Mouse (Mus musculus): ENCODE results near the gene Rras. TPM values are rescaled to one million over a fixed set of nuclear protein-coding genes. Genes with fewer than 3 reads are reported as not detected.

Gene Rras
- polyA plus RNA-seq (2012; rRNA removed), result 15.6 and 17.7 TPM in 2 replicates

DNA sequence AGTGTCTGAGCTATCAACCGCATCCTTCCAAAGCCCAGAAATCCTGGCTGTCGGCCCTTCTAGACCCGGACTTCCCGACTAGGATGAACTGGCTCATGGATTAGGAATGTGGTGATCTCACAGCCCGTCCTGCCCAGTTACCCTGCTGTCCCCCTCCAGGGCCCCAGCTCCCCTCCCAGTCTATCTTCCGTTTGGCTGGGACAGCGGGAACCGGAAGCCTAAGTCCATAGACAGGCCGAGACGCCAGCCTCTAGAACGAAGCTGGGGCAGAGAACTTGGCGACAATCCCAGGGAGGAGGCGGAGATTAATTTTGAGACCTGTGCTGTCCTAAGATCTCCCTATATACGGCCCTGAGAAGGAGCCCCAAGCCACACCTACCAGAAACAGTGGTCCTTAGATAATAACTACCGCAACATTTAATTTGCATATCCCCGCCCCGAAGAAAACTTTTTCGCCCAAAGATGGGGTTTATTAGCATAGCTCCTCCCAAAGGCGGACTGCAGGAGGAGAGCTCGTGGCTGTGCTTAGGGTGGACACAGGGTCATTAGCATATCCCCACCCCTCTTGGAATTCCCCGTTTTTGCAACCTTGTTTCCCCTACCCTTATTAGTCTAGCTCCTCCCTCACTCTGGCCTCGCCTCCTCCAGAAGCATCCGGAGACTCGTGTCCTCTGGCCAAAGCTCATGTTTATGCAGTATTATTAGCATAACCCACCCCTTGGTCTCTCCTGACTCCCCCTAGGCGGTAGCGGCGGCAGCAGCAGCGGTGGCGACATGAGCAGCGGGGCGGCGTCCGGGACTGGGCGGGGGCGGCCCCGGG, at the start of gene Rras:
Gene Rras, plus strand, starts transcription at position 720 of the 820 bp plus-strand sequence.

DNA sequence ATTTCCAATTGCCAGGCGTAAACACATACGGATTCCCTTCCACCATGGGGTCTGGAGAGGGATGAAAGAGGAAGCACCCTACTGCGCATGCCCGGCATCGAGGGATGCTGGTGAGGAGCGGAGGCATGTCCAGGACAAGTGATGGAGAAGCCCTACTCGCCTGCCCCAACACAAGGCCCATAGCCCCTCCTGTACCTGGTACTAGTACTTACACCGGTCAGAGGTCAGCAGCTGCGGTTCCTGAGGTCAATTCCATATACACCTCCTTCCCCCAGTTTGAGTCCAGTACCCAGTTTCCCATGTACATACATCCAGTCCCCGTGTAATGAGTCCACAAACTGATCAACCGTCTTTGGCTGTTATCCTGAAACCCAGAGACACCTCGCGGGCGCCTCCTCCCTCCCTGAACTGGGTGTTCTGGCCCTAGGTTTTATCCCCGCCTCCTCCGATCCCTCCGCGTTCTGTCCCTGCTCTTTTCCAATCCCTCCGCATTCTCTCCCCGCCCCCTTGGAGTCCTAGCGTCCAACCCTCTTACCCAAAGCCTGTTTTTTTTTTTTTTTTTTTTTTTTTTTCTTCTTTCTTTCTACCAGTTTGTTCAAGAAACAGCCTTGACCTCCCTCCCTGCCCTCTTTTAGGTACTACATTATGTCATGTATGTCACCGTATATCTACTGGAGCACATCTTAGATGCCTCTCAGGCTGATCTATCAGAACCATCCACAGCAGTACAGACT, 43.2 kb upstream of the Rras start, which contains the start of gene Cpt1c:
Gene Cpt1c, minus strand, starts transcription at position 469 of the 734 bp plus-strand sequence.

DNA sequence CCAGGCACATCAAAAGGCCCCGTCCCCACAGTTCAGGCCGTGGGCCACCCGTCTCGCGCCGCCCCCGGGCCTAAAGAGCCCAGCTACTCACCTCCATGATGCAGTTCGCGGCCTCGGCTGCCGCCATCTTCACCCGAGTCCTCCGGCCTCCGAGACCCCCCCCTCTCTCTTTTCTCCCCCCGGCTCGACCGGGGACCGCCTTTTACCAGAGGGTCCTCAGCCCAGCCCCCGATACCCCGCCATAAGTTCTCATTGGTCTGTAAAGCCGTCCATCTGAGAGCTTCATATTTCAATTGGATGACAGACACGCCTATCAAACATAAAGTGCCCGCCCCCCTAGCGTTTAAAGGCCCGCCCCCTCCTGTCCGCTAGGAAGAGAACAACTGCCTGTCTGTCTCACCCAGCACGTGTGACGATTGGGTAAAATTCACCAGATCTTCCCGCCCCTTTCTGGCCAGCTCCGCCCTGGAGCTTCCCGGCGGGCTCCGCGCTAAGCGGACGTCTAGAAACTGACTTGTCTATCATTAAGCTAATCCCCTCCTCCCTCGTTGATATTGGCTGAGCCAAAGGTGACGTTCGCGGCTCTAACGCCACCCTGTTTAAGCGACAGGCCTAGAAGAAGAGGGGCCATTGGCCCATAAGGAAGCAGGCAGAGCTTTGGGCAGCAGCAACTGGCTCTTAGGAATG, 31.4 kb upstream of the Rras start, which contains the start of gene Prmt1:
Gene Prmt1, minus strand, starts transcription at position 377 of the 687 bp plus-strand sequence.

DNA sequence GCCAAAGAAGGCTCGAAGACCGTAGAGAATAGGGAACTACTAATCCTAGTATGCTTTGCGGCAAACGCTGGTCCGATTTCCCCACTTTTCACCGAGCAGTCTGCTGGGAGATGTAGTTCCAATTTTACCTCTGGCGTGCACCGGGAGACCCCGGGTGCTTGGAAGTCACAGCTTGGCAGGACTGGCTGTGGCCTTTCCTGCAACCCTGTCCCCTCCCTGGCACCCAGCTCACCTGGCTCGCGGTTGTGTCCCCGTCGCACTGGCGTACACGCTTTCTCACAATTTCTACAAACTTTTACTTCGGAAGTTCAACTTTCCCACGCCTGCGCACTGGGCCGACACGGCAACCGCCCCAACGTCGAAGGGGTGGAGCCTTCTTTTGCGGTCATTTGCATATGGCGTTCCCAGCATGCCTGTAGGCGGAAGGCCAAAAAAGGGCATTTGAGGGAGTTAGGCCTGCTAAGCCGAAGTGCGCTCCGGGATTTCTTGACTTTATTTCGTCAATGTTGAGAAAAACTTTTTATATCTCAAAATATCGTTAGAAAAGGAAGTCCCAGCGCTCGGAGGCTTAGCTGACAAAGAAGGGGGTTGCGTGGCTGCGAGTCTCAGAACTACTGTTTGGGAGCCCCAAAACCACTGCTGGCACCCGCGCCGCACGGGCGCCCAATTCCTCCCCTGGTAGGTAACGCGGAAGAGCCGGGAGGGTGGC, 20.4 kb upstream of the Rras start, which contains the start of gene Irf3:
Gene Irf3, plus strand, starts transcription at position 418 of the 709 bp plus-strand sequence.

DNA sequence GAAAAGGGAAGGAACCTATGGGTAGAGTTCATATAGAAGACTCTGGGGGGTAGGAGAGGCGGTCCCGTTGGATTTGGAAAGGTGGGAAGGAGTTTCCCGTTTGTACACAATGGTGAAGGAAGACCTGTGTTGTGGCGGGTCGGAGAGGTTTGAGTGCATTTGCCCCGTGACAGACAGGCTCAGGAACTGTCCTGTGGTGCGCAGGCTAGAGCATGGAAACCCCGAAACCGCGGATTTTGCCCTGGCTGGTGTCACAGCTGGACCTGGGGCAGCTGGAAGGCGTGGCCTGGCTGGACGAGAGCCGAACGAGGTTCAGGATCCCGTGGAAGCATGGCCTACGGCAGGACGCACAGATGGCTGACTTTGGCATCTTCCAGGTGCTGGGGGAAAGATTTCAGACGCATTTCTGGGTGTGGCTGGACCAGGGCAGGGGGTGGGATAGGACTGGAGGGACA, 19.2 kb upstream of the Rras start, which contains the start of gene Bcl2l12:
Gene Bcl2l12, minus strand, starts transcription at position 212 of the 455 bp plus-strand sequence.

DNA sequence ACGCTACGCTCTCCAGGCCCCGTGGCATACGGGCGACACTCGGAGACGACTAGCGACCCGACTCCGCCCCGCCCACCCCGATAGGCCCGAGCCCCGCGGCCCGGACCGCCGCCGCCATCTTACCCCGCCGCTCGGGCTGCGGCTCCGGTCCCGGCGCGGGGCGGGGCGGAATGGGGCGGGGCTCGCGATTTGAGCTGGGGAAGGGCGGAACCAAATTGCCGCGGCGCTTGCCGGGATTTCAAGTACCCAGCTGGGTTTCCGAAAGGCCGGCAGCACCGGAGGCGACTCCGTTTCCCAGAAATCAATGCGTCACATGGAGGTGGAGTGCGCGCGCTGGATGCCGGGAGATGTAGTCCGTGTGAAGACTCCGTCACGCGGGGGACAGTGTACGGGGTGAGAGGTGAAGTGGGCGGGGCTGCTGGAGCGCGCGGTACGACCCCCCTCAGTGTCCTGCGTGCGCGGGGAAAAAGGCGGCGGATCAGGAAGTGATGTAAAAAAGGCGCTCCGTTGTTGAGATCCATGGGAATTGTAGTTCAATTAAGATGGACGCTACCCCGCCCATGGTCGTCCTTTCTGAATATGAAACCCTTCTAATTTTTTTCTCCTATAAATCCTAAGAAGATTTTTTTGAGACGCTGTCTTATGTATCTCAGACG, 1.7 kb upstream of the Rras start, which contains the start of gene Scaf1:
Gene Scaf1, minus strand, starts transcription at position 407 of the 656 bp plus-strand sequence.

DNA sequence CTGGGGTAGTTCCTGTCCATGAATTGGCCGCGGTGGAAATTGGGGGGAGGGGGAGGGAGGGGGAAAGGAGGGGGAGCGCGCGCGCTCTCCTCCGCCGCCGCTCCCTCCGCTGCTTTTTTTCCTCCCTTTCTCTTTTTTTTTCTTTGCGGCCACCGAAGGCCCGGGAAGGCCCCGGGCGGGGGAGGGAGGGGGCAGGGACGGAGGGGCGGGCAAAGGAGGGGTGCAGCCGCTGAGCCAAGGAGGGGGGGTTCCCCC, 35.0 kb downstream of the Rras start, which contains the start of gene Prr12:
Gene Prr12, minus strand, starts transcription at position 20 of the 255 bp plus-strand sequence.

DNA sequence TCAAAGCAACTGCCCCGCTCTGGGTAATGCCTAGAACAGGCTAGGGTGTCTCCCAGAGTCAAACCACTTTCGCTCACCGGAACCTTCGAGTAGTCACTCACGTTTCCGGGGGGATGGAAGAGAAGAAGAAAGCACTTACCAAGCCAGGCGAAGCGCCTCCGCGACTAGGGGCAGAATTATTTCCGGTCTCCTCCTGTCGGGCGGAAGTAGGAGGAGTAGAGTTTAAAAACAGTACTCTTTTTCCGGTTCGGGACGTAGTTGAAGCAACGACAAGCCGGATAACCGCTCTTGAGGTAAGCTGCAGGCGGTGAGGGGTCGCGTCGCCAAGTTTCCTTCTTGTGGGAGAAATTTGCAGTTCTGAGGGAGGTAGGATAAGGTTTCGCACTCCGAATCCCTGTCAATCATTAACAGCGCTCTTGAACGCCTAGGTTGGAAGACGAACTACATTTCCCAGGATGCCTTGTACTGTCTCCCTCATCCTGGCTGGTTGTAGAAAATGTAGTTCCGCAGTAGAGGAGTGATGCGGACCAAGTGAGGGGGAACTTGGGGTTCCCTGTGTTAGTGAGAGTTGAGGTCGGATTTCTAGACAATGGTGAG, 44.6 kb downstream of the Rras start, which contains the start of the genes Nosip and Prrg2:
Gene Nosip, plus strand, starts transcription at position 191 of the 597 bp plus-strand sequence.
Gene Prrg2, minus strand, starts transcription at position 439 of the 597 bp plus-strand sequence.

Other genes with a start within 250 kb of the Rras start
- 41.2 and 48.8 TPM in 2 replicates for gene Nup62, start 201.9 kb upstream of the Rras start, polyA plus RNA-seq (2012; rRNA removed)
- gene Il4i1, start 201.6 kb upstream of the Rras start, polyA plus RNA-seq (2012; rRNA removed), result 0.40 and 0.41 TPM in 2 replicates
- gene Atf5, start 201.3 kb upstream of the Rras start, polyA plus RNA-seq (2012; rRNA removed), result 27.2 and 29.9 TPM in 2 replicates
- gene Akt1s1, start 169.0 kb upstream of the Rras start, polyA plus RNA-seq (2012; rRNA removed), result 22.9 and 23.0 TPM in 2 replicates
- gene Tbc1d17, start 168.9 kb upstream of the Rras start, polyA plus RNA-seq (2012; rRNA removed), result 14.0 and 15.9 TPM in 2 replicates
- 13.6 and 14.4 TPM in 2 replicates for gene Pnkp, start 160.8 kb upstream of the Rras start, polyA plus RNA-seq (2012; rRNA removed)
- 43.8 and 45.4 TPM in 2 replicates for gene Ptov1, start 148.2 kb upstream of the Rras start, polyA plus RNA-seq (2012; rRNA removed)
- gene Med25, start 125.2 kb upstream of the Rras start, polyA plus RNA-seq (2012; rRNA removed), result 25.1 and 29.4 TPM in 2 replicates
- 4.5 and 5.3 TPM in 2 replicates for gene Fuz, start 121.9 kb upstream of the Rras start, polyA plus RNA-seq (2012; rRNA removed)
- gene Ap2a1, start 88.5 kb upstream of the Rras start, polyA plus RNA-seq (2012; rRNA removed), result 59.2 and 68.7 TPM in 2 replicates
- 0.10 TPM in 1 of 2 replicates, not detected in the other for gene Tsks, start 74.8 kb upstream of the Rras start, polyA plus RNA-seq (2012; rRNA removed)
- gene Cpt1c, start 43.1 kb upstream of the Rras start, polyA plus RNA-seq (2012; rRNA removed), result 1.8 and 2.3 TPM in 2 replicates
- gene Prmt1, start 31.4 kb upstream of the Rras start, polyA plus RNA-seq (2012; rRNA removed), result 163 and 176 TPM in 2 replicates
- gene Irf3, start 20.3 kb upstream of the Rras start, polyA plus RNA-seq (2012; rRNA removed), result 38.0 and 41.0 TPM in 2 replicates
- 10.2 and 11.7 TPM in 2 replicates for gene Bcl2l12, start 19.2 kb upstream of the Rras start, polyA plus RNA-seq (2012; rRNA removed)
- 15.6 and 17.5 TPM in 2 replicates for gene Scaf1, start 1.6 kb upstream of the Rras start, polyA plus RNA-seq (2012; rRNA removed)
- gene Prr12, start 34.9 kb downstream of the Rras start, polyA plus RNA-seq (2012; rRNA removed), result 1.9 and 2.5 TPM in 2 replicates
- gene Nosip, start 44.5 kb downstream of the Rras start, polyA plus RNA-seq (2012; rRNA removed), result 26.5 and 28.7 TPM in 2 replicates
- gene Prrg2, start 44.7 kb downstream of the Rras start, polyA plus RNA-seq (2012; rRNA removed), result 7.1 and 7.9 TPM in 2 replicates
- 18.0 and 23.0 TPM in 2 replicates for gene Rcn3, start 74.3 kb downstream of the Rras start, polyA plus RNA-seq (2012; rRNA removed)
- 15.3 and 17.0 TPM in 2 replicates for gene Fcgrt, start 85.9 kb downstream of the Rras start, polyA plus RNA-seq (2012; rRNA removed)
- 329 and 425 TPM in 2 replicates for gene Rps11, start 106.5 kb downstream of the Rras start, polyA plus RNA-seq (2012; rRNA removed)
- gene Rpl13a, start 110.8 kb downstream of the Rras start, polyA plus RNA-seq (2012; rRNA removed), result 824 and 978 TPM in 2 replicates
- 0.03 and 0.05 TPM in 2 replicates for gene Gm45713, start 118.3 kb downstream of the Rras start, polyA plus RNA-seq (2012; rRNA removed)
- 11.3 and 12.1 TPM in 2 replicates for gene Flt3l, start 118.5 kb downstream of the Rras start, polyA plus RNA-seq (2012; rRNA removed)
- 33.3 and 38.1 TPM in 2 replicates for gene Pih1d1, start 136.3 kb downstream of the Rras start, polyA plus RNA-seq (2012; rRNA removed)
- gene Aldh16a1, start 136.6 kb downstream of the Rras start, polyA plus RNA-seq (2012; rRNA removed), result 14.6 and 17.2 TPM in 2 replicates
- gene Slc17a7, start 146.0 kb downstream of the Rras start, polyA plus RNA-seq (2012; rRNA removed), result 0.02 TPM in 1 of 2 replicates, not detected in the other
- not detected in 2 replicates for gene Gfy, start 161.6 kb downstream of the Rras start, polyA plus RNA-seq (2012; rRNA removed)
- not detected in 2 replicates for gene Pth2, start 163.0 kb downstream of the Rras start, polyA plus RNA-seq (2012; rRNA removed)
- 0.03 and 0.07 TPM in 2 replicates for gene Ccdc155, start 186.9 kb downstream of the Rras start, polyA plus RNA-seq (2012; rRNA removed)
- gene Dkkl1, start 194.2 kb downstream of the Rras start, polyA plus RNA-seq (2012; rRNA removed), result 1.0 and 1.5 TPM in 2 replicates
- 9.4 and 12.0 TPM in 2 replicates for gene Tead2, start 197.8 kb downstream of the Rras start, polyA plus RNA-seq (2012; rRNA removed)
- gene Cd37, start 221.2 kb downstream of the Rras start, polyA plus RNA-seq (2012; rRNA removed), result 8.7 and 11.7 TPM in 2 replicates
- gene Slc6a16, start 223.1 kb downstream of the Rras start, polyA plus RNA-seq (2012; rRNA removed), result 0.01 and 0.03 TPM in 2 replicates

Measured in liver, embryonic 14 days (tissue).